Mouse (Mus musculus) intestine, postnatal 0 days (tissue): Measurements from ENCODE around the gene Greb1. TPM values are rescaled to one million over a fixed set of nuclear protein-coding genes. Genes with fewer than 3 reads are reported as not detected.

Experiments
- ATAC-seq: fragments of 200-750 bp; cut with Nextera tagmentation; 2 replicates; pipeline ENCODE4 v1.8.0; 2017; ENCODE audit warnings: mild to moderate bottlenecking, moderate TSS enrichment, moderate library complexity
- H3K27ac ChIP-seq: fragments of 300-500 bp; sonication (generic); 2 replicates; pipeline ENCODE4 v1.5.1; 2014; ENCODE audit warnings: mild to moderate bottlenecking, low read depth, low read length, moderate library complexity
- H3K27me3 ChIP-seq: fragments of 300-500 bp; sonication (generic); replicated peaks from 2 replicates; pipeline ENCODE4 v1.6.1; 2014; ENCODE audit warnings: low read length, mixed read lengths; ENCODE audit not compliant: control insufficient read depth, insufficient read depth
- H3K36me3 ChIP-seq: fragments of 300-500 bp; sonication (generic); 2 replicates; pipeline ENCODE4 v1.6.1; 2014; ENCODE audit warnings: mild to moderate bottlenecking, moderate library complexity; ENCODE audit not compliant: control insufficient read depth, insufficient read depth
- H3K4me1 ChIP-seq: fragments of 300-500 bp; sonication (generic); replicated peaks from 2 replicates; pipeline ENCODE4 v1.6.1; 2014; ENCODE audit warnings: antibody characterized with exemption, low read length, mixed read lengths; ENCODE audit not compliant: control insufficient read depth, insufficient read depth
- H3K4me2 ChIP-seq: fragments of 300-500 bp; sonication (generic); replicated peaks from 2 replicates; pipeline ENCODE4 v1.6.1; 2014; ENCODE audit warnings: low read depth, mild to moderate bottlenecking, moderate library complexity
- H3K4me3 ChIP-seq: fragments of 300-500 bp; sonication (generic); 2 replicates; pipeline ENCODE4 v1.5.1; 2014; ENCODE audit warnings: low read depth, low read length
- H3K9ac ChIP-seq: fragments of 300-500 bp; sonication (generic); 2 replicates; pipeline ENCODE4 v1.6.1; 2014; ENCODE audit warnings: mild to moderate bottlenecking, low read depth, low read length
- H3K9me3 ChIP-seq: fragments of 300-500 bp; sonication (generic); 2 replicates; pipeline ENCODE4 v1.6.1; 2016; ENCODE audit warnings: mixed run types; ENCODE audit not compliant: control insufficient read depth
- CTCF ChIP-seq: sonication (generic); IDR thresholded peaks from 2 replicates; pipeline ENCODE4 v1.5.1; 2016; ENCODE audit warnings: low read depth, mild to moderate bottlenecking, control low read depth, antibody characterized with exemption, moderate library complexity
- WGBS: fragments of 180-500 bp; shearing (Covaris S2); extraction: QIAGEN DNeasy Blood & Tissue Kit; methylation state at CpG from one replicate; pipeline ENCODE4 v1.1.7; 2014; 5-methylcytosine and 5-hydroxymethylcytosine counted together
- polyA plus RNA-seq: library from polyadenylated mRNA; unstranded; fragments of >200 nt; fragmentation: Nextera tagmentation; extraction: Ambion mirVana; gene quantifications from 2 replicates; pipeline ENCODE4 v1.2.1, GENCODE M21; 2015

Greb1 gene
- polyA plus RNA-seq = 2.5 and 3.4 TPM in 2 replicates

DNA sequence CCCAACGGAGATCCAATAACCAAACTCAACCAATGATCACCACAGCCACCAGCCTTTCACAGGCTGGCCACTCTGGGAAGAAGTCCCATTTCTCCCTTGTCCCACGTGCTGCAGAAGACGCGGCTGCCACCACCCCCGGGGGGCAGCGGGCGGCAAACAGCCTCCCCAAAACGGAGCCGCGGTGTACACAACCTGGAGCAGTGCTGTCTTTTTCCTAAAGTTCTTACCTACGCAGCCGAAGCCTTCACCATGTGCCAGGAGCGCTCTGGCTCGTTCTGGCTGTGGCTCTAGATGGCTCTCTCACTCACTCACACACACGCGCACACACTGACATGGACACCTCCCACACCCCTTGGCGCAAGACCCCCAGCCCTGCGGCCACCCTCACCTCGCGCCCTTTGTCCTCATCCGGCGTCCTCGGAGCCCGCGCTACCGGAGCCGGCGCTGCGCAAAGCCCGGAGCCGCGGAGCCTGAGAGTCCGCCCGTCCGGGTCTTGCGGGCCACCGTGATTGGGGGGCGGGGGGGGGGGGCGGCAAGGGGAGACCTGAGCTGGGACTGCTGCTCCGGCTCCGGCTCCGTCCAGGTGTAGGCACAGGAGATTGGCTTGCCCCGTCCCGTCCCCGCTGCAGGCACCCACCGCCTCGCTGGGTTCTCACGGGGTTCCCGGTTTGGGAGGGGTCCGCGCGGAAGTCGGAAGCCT, at the start of gene Greb1:
Greb1 (minus strand) TSS at position 628 of the 700 bp plus-strand sequence.
- Histone ChIP-seq H3K36me3 (no peaks in the 10 kb centered on the region), H3K9ac (peak within 1 kb of the TSS; percentile 59), H3K27ac (no peak within 1 kb of the TSS), H3K4me2 (peak within 1 kb of the TSS; percentile 98), H3K9me3 (no peaks in the 10 kb centered on the region), H3K4me1 (0 out of 2 replicates have a peak, but pooled peaks cover 3% of the 10 kb centered on the region), H3K27me3 (no peaks in the 10 kb centered on the region), H3K4me3 (peak within 1 kb of the TSS; percentile 54)
- WGBS = under 1% methylated on average over 51 of the region's 53 CpGs
- peak; percentile 78 for ATAC-seq
- TF ChIP-seq CTCF = no peak

- H3K4me3 ChIP-seq = no peak overlapping the region
- H3K36me3 ChIP-seq = no peaks in the 10 kb centered on the region
- H3K9ac ChIP-seq = no peak overlapping the region
- no peak for ATAC-seq
- 46% methylated on average over 2 of the region's 2 CpGs for WGBS
- H3K27ac ChIP-seq = no peak overlapping the region
- H3K4me2 ChIP-seq = no peak overlapping the region
- no peaks in the 10 kb centered on the region for H3K27me3 ChIP-seq
- no peak for TF ChIP-seq CTCF
- H3K4me1 ChIP-seq = 0 out of 2 replicates have a peak, but pooled peaks cover 2% of the 10 kb centered on the region
- H3K9me3 ChIP-seq = no peaks in the 10 kb centered on the region
Observed at GRCm38 (mm10) chr12:16849821-16850220, 49.1 kb upstream of the Greb1 start.

- WGBS = 81% methylated on average over 2 of the region's 2 CpGs
- Histone ChIP-seq H3K9ac (no peak overlapping the region), H3K27ac (no peak overlapping the region), H3K4me3 (no peak overlapping the region), H3K36me3 (no peaks in the 10 kb centered on the region), H3K4me1 (0 out of 2 replicates have a peak, but pooled peaks cover 2% of the 10 kb centered on the region), H3K4me2 (no peak overlapping the region), H3K27me3 (no peaks in the 10 kb centered on the region), H3K9me3 (no peaks in the 10 kb centered on the region)
- no peak for TF ChIP-seq CTCF
- no peak for ATAC-seq
Observed at GRCm38 (mm10) chr12:16848501-16848900, 47.8 kb upstream of the Greb1 start.

DNA sequence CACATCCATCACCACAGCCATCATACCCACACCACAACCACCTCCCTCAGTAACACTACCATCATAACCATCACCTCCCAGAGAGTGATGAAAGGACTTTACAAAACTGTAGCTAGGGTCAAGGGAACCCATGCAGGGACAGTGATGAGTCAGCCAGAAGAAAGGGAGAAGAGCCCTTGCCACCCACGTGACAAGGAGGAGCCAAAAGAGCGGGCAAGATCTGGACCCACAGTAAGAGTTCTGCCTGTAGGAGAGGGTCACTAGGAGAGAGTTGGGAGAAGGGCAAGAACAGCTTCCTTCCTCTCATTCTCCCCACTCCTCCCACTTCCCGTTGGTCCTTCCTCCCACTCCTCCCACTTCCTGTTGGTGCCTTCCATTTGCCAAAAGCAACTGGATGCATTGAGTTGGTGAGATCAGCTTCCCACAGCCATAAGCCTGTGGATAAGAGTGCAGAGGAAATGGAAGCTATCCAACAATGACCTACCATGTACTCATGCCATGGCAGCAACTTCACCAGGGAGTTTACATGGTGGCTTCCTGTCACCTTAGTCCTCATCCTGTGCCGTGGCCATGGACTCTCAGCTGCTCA, 46.6 kb upstream of the Greb1 start:
- no peak for ATAC-seq
- 78% methylated on average over 4 of the region's 4 CpGs for WGBS
- H3K4me2 ChIP-seq = no peak overlapping the region
- no peak overlapping the region for H3K9ac ChIP-seq
- H3K4me3 ChIP-seq = no peak overlapping the region
- no peak overlapping the region for H3K27ac ChIP-seq
- no peak for TF ChIP-seq CTCF
- H3K36me3 ChIP-seq = no peaks in the 10 kb centered on the region
- no peaks in the 10 kb centered on the region for H3K27me3 ChIP-seq
- 0 out of 2 replicates have a peak, but pooled peaks cover 2% of the 10 kb centered on the region for H3K4me1 ChIP-seq
- no peaks in the 10 kb centered on the region for H3K9me3 ChIP-seq

DNA sequence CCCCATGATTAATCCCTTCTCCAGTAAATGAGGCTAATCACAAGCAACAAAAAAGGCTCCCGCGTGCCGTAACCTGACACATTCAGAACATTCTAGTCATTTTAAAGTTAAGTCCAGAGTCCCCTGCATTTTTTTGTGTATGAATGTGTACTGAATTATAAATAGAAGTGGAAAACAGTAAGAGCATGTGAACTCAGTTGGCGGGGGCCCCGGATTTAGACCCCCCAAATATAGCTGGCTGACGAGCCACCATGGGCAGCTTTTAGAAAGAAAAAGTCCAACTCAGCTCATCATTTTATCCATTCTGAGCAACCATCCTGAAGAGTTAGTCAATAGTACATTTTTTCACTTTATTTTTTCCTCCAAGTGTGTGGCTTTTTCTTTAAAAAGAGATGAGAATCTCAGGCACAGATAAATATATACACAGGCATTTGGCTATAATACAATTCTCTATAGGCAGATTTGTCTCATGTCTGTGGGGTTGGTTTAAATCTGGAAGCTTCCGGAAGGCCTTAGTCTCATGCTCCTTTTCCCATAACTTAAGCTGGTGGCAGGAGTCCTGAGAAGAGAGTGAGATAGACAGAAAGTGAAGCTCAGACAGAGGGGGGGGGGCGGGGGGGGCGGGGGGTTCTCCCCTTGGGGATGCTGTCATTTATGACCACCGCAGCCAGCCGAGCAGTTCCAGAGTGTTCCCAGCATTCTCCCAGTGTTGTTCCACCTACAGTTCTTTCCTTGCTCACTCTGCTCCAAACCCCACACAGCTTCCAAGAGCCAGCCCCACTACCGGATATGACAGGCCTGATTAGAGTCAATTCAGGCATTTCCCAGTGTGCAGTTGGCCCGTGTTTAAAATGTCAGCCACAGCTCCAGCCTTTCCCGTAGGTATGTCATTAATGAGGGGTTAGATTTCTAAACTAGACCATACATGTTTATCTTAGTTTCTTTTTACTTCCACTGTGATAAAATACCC, 44.2 kb upstream of the Greb1 start:
- 0 out of 2 replicates have a peak, but pooled peaks cover 3% of the 10 kb centered on the region for H3K4me1 ChIP-seq
- H3K4me3 ChIP-seq = no peak overlapping the region
- no peak overlapping the region for H3K4me2 ChIP-seq
- H3K27ac ChIP-seq = no peak overlapping the region
- no peak for TF ChIP-seq CTCF
- no peaks in the 10 kb centered on the region for H3K27me3 ChIP-seq
- no peaks in the 10 kb centered on the region for H3K36me3 ChIP-seq
- H3K9ac ChIP-seq = no peak overlapping the region
- no peak for ATAC-seq
- WGBS = 54% methylated on average over 12 of the region's 14 CpGs
- no peaks in the 10 kb centered on the region for H3K9me3 ChIP-seq
